Mouse (Mus musculus) liver, adult 10 weeks (tissue): ENCODE measurements around the gene Marveld3. TPM values are rescaled to one million over a fixed set of nuclear protein-coding genes. Genes with fewer than 3 reads are reported as not detected.

Experiments
- polyA plus RNA-seq: library from polyadenylated mRNA; stranded (reverse); fragments of 350-450 nt; fragmentation: Illumina TruSeq; extraction: RNeasy Lipid Tissue Mini Kit (QIAGEN cat#74804); gene quantifications from one replicate; pipeline ENCODE4 v1.2.3, GENCODE M21; 2014; ENCODE audit warnings: low read depth, low replicate concordance

Gene Marveld3
- polyA plus RNA-seq = 0.34 TPM

GRCm38 (mm10) chr8:109961693-109962367 lies at the start of gene Marveld3:
TSS of gene Marveld3 (minus strand) at chr8:109962203.

GRCm38 (mm10) chr8:109990224-109990623 lies 28.2 kb upstream of the Marveld3 start, which contains the start of gene Tat:
TSS of gene Tat (plus strand) at chr8:109990437.

Other genes starting within 250 kb of the Marveld3 start
- 6.2 TPM for gene Atxn1l, start 224.5 kb downstream of the Marveld3 start, polyA plus RNA-seq
- gene Ap1g1, start 183.6 kb downstream of the Marveld3 start, polyA plus RNA-seq = 114 TPM
- gene Phlpp2, start 93.7 kb downstream of the Marveld3 start, polyA plus RNA-seq = 1.1 TPM
- 541 TPM for gene Tat, start 28.2 kb upstream of the Marveld3 start, polyA plus RNA-seq
- gene Chst4, start 77.5 kb upstream of the Marveld3 start, polyA plus RNA-seq = 0.32 TPM
- 6.2 TPM for gene Zfp612, start 117.5 kb upstream of the Marveld3 start, polyA plus RNA-seq
- not detected for gene Gm21964, start 139.0 kb upstream of the Marveld3 start, polyA plus RNA-seq
- gene Gm17720, start 140.6 kb upstream of the Marveld3 start, polyA plus RNA-seq = not detected
- gene Calb2, start 206.0 kb upstream of the Marveld3 start, polyA plus RNA-seq = not detected